Comparison of ENCODE assay signal across 29 mouse cellular contexts in genomic region chr6:104602894-104603293, GRCm38 (mm10).
"Had no signal": no experiment of that assay in that cellular context is flagged by ENCODE, and none has a peak within 500 bp of the region (broad histone marks: within the 10 kb centered on the region; RNA-seq: fewer than 3 reads in every experiment).

No protein-coding gene starts in this region.

- H3K9me3 ChIP-seq: limb, embryonic 10.5 days; limb, embryonic 12.5 days; limb, embryonic 13.5 days; limb, embryonic 15.5 days; liver, embryonic 13.5 days; liver, embryonic 15.5 days; lung, embryonic 15.5 days; midbrain, embryonic 10.5 days; midbrain, embryonic 12.5 days; midbrain, embryonic 13.5 days; midbrain, embryonic 15.5 days had no signal

- H3K9ac ChIP-seq: limb, embryonic 12.5 days; limb, embryonic 13.5 days; limb, embryonic 15.5 days; liver, embryonic 12.5 days; liver, embryonic 13.5 days; liver, embryonic 14.5 days; liver, embryonic 15.5 days; liver, postnatal 0 days; lung, embryonic 14.5 days; lung, embryonic 15.5 days; midbrain, embryonic 12.5 days; midbrain, embryonic 13.5 days; midbrain, embryonic 15.5 days had no signal

- H3K36me3 ChIP-seq: limb, embryonic 10.5 days; limb, embryonic 12.5 days; limb, embryonic 13.5 days; limb, embryonic 15.5 days; liver, embryonic 12.5 days; liver, embryonic 13.5 days; liver, embryonic 15.5 days; lung, embryonic 15.5 days; midbrain, embryonic 10.5 days; midbrain, embryonic 12.5 days; midbrain, embryonic 13.5 days; midbrain, embryonic 15.5 days had no signal

- ATAC-seq: liver, embryonic 12.5 days; liver, postnatal 0 days; lung, postnatal 0 days had no signal

- H3K4me3 ChIP-seq: left cerebral cortex, adult 2 months; limb, embryonic 10.5 days; limb, embryonic 12.5 days; limb, embryonic 13.5 days; limb, embryonic 15.5 days; liver, embryonic 12.5 days; liver, embryonic 13.5 days; liver, embryonic 15.5 days; lung, embryonic 15.5 days; megakaryocyte, embryonic 14.5 days; midbrain, embryonic 10.5 days; midbrain, embryonic 12.5 days; midbrain, embryonic 13.5 days; midbrain, embryonic 15.5 days; myocyte had no signal

- H3K4me1 ChIP-seq: limb, embryonic 12.5 days; limb, embryonic 13.5 days; limb, embryonic 15.5 days; liver, embryonic 12.5 days; liver, embryonic 13.5 days; liver, embryonic 15.5 days; lung, embryonic 15.5 days; megakaryocyte, embryonic 14.5 days; midbrain, embryonic 10.5 days; midbrain, embryonic 13.5 days; midbrain, embryonic 15.5 days had no signal

- H3K4me2 ChIP-seq: limb, embryonic 12.5 days; limb, embryonic 13.5 days; limb, embryonic 15.5 days; liver, embryonic 11.5 days; liver, embryonic 12.5 days; liver, embryonic 13.5 days; liver, embryonic 15.5 days; lung, embryonic 14.5 days; lung, embryonic 15.5 days; midbrain, embryonic 11.5 days; midbrain, embryonic 12.5 days; midbrain, embryonic 13.5 days; midbrain, embryonic 15.5 days had no signal

- DNase-seq: liver; liver, embryonic 13.5 days; liver, postnatal 0 days; lung, adult 18-20 months; lung, adult 2 months; lung, postnatal 10 days; lung, postnatal 14 days; lung, postnatal 36 days; lung, postnatal 4 days had no signal

- H3K27ac ChIP-seq: left cerebral cortex, adult 2 months; limb, embryonic 10.5 days; limb, embryonic 12.5 days; limb, embryonic 13.5 days; limb, embryonic 15.5 days; liver, embryonic 12.5 days; liver, embryonic 13.5 days; liver, embryonic 14.5 days; liver, embryonic 15.5 days; lung, embryonic 15.5 days; macrophage; midbrain, embryonic 10.5 days; midbrain, embryonic 12.5 days; midbrain, embryonic 13.5 days; midbrain, embryonic 15.5 days had no signal

- H3K27me3 ChIP-seq: limb, embryonic 12.5 days; limb, embryonic 13.5 days; limb, embryonic 15.5 days; liver, embryonic 12.5 days; liver, embryonic 13.5 days; liver, embryonic 15.5 days; lung, embryonic 15.5 days; megakaryocyte, embryonic 14.5 days; midbrain, embryonic 12.5 days; midbrain, embryonic 13.5 days; midbrain, embryonic 15.5 days had no signal
